Mouse (Mus musculus): ENCODE data around the gene Hsf4.
"Not testable (repeated sequence)": the region's sequence is repeated elsewhere in the genome, so short reads cannot be mapped to it uniquely, and the experiment has no call there.

The Hsf4 gene

DNA sequence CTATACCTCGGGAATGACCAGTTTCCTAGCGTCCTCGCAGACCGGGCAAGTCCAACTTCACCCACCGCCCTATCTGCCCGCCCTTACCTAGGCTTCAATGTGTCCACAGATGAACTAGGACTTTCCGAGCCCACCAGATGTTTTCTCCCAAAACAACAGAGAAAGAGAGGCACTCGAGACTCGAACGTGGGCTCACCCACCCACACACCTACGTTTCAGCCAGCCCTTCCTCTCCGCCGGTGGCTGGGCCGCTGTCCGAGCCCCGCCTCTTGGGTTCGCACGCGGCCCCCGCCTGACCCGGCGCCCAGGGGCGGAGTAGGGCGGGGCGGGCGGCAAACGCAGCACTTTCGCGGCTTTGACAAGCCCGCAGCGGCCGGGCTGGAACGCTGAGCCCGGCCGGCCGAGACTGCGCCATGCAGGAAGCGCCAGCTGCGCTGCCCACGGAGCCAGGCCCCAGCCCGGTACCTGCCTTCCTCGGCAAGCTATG is at the start of gene Hsf4:
Hsf4 (plus strand) TSS at position 341 of the 487 bp plus-strand sequence.
- peak in 1 of 2 experiments; percentile 40 for DNase-seq

GRCm38 (mm10) chr8:105223850-105224249 is 45.8 kb upstream of the Hsf4 start:
- DNase-seq = no peak

DNA sequence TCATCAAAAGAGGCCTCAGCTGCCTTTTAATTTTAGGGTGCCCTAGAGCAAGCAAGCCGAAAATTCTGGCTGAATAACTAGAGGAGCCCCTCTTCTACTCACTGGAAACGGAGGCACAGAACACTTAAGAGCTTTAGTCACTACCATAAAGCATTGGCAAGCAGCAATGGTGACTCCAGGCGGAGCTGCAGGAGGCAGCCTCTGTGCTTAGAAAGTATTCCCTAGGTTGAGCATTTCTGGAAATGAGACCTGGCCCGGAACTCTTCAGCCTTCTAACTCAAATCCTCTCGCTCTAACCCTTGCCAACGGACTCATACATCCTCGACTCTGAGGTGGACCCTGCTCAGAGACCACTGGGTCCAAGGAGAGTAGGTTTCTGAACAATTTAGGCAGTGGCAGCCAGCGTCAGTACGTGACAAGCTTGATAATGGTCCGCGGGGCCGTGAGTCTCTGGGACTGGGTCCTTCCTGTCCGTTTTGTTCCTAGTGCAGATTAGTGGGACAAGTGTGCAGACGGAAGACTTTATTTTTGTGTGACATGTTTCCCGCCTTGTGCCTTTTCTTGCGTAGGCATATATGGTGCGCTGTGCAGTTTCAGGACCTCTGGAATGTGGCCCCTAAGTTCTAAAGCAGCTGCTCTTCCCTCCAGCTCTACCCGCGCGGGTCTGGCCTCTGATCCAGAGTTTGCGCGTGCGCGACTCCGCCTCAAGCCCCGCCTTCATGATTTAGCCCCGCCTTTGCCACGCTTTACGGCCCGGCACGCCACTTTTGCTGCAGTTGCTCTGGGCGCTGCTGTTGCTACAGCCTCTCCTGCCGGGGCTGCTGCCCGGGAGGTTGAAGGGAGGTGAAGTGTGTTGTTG is 45.0 kb upstream of the Hsf4 start, which contains the start of gene D230025D16Rik:
D230025D16Rik (plus strand) TSS at position 733 of the 859 bp plus-strand sequence.
- DNase-seq = peak; percentile 97 to 98

DNA sequence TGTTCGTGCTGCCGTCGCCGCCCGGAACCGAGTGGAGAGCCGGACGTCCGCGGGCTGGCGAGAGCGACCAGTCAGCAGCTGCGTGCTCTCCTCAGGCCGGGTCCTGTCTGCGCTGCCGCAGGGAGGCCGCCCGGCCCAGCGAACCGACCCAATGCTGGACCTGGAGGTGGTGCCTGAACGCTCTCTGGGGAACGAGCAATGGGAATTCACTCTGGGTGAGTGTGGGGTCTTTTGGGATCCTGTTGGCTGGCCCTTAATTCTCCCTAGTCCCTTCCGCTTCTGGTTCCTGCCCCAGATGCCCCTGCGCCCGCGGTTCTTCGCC is 44.4 kb upstream of the Hsf4 start:
- DNase-seq = no peak

GRCm38 (mm10) chr8:105225917-105226316 is 43.7 kb upstream of the Hsf4 start:
- DNase-seq = no peak

DNA sequence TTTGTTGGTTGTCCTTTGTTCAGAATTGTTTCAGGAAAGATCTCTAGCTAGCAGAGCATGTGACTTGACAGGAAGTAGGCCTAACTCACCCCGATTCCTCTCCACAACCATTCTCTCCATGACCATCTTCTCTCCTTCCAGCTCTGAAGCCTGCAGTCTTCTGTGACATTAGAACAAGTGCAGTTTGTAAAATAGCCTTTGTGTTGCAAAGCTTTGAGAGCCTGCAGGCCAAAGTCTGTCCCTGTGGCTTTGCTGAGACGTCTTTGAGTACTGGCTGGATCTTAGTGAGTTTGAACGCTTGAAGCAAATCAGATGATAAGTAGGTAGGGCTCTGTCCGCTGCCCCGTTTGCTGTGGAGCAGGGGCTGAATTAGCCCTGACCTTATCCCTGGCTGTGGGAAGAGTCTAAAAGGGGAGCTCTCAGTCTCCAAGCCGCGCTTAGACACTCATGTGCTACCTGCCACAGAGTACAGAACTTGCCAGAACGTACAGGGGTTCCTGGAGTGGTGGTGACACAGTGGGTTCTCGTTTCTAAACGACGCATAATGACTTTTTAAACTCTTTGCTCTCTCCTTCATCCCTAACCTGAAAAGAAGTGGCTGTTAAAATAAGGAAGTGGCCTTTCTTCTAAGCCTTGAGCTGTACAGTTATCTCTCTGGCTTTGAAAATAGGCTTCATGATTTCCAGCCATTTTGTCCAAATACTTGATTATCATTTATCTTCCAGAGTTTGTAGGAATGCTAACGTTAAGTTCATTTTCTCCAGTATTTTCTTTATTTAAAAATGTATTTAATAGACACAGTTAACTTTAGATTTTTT is 37.9 kb upstream of the Hsf4 start:
- DNase-seq = no peak

GRCm38 (mm10) chr8:105232321-105232693 is 37.3 kb upstream of the Hsf4 start:
- not testable (repeated sequence) for DNase-seq

GRCm38 (mm10) chr8:105233126-105233935 is 36.3 kb upstream of the Hsf4 start:
- no peak for DNase-seq

DNA sequence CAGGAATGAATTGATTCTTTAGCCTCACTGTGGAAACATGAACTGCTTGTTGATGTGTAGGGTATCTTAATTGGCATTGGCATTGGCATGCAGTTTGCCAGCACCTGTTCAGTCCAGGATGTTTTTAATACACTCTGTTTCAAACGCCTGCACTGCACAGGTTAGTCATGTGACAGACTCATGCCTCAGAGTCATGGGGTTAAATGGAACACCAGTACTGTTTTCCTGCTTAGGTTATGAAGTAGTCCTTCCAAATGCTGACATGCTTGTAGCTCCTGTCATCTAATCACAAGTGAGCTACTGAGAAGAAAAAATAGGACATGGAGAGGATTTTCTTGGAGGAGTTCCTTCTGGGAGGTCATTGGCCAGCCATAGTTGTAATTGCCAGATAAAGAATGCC is 34.4 kb upstream of the Hsf4 start:
- no peak for DNase-seq

DNA sequence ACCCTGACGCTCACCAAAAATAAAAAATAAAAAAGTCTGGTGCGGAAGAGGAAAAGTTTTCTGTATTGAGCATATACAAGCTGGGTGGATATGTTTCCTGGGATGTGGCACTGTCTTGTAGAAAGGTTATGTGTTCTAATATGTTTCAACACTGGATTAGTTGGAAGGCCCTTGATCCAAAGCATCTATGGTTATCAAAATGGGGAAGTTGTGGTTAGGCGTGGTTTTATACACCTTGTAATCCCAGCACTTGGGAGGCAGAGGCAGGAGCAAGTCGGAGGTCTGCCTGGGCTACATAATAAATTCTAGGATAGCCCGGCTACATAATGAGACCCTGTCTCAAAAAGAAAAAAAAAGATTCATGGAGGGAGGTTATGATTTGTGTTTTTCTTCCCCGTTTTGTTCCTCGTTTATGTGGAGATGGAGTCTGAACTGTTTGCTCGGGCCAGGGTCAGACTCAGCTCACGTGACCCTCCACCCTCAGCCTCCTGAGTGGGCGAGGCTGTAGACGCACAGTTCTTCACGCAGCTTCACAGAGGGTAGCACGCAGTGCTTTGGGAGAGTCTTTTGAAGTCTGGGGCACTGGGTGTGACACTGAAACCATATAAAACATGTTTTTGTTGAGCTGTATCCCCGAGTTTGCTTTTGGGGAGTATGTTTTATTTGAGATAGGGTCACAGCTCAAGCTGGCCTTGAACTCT is 32.0 kb upstream of the Hsf4 start:
- no peak for DNase-seq

DNA sequence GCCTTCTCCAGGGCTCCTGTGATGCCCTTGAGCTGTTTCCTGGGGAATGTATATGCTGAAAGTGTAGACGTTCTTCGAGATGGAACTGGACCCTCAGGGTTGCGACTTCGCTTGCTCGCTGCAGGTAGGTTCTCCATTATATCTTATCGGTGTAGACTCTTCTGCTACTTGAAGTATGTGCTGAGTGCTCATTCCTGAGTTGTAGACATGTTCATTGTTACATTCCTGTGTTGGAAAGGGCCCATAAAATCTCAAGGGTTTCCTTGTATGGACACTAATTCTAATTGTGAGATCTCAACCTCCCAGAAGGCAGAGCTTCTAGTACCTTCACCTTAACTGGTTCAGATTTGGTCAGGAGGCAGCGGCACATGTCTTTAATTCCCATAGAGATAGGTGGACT is 28.6 kb upstream of the Hsf4 start:
- no peak for DNase-seq

GRCm38 (mm10) chr8:105251954-105252353 is 17.6 kb upstream of the Hsf4 start:
- DNase-seq = no peak

GRCm38 (mm10) chr8:105252680-105253537 is 16.7 kb upstream of the Hsf4 start:
- no peak for DNase-seq

- DNase-seq = peak in 1 of 2 experiments; percentile 39
Measured at GRCm38 (mm10) chr8:105253766-105254151, 15.8 kb upstream of the Hsf4 start.

GRCm38 (mm10) chr8:105254152-105254965 is 15.2 kb upstream of the Hsf4 start:
- DNase-seq = peak; percentile 96 to 97

GRCm38 (mm10) chr8:105254966-105255350 is 14.6 kb upstream of the Hsf4 start, which contains the start of gene B3gnt9:
Gene B3gnt9, minus strand, starts transcription at chr8:105255153.
- DNase-seq = peak in 1 of 2 experiments; percentile 51

GRCm38 (mm10) chr8:105257318-105258114 is 12.1 kb upstream of the Hsf4 start:
- DNase-seq = no peak

DNA sequence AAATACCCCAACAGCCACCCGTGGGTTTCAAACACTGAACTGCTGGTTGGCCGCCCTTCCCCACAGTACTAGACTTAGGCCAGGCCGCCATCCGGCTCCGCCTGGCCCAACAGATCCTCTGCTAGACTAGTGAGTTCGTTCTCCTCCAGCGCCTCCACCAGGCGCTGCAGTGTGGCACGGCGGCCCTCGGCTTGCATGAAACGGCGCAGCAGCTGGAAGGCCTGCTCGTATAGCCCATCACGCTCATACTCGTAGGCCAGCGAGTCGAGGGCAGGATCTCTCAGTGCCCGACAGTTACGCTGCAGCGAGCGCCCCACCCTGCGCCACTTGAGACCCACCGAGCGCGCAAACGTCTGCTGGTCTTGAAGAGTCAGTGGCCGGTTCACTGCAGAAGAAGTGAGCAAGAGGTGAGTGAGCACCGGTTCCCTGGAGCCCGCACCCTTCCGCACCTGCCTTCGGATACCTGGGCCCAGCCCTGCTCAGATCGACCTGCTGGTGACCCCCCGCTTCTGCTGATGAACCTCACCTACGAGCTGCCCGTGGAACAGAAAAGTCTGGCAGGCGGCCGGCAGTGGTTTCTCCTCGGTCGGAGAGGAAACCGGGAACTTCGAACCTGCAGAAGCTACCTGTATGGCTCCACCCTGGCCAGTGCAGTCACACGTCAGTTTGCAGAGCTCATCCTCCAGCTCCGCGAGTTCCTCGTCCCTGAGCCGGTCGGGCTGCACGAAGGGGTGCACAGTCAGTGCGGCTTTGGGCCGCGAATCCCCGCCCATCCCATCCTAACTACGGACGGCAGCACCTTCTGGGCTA is 10.5 kb upstream of the Hsf4 start:
- peak; percentile 54 to 58 for DNase-seq
